Mouse (Mus musculus) intestine, embryonic 14.5 days (tissue): ENCODE measurements at regions not wholly inside any gene's neighbourhood (a gene's known extent, or its start where the extent isn't known, plus 50 kb on each side); places are given as distances from the start of the nearest gene placed in this dataset.
A peak's percentile ranks its signal among the peaks of the same experiment; 100 is the strongest.

Experiments
- ATAC-seq: fragments of 200-750 bp; cut with Nextera tagmentation; replicated peaks from 2 replicates; pipeline ENCODE4 v1.8.0; 2017; ENCODE audit warnings: low read depth, moderate number of reproducible peaks, moderate TSS enrichment, moderate library complexity; ENCODE audit not compliant: low FRiP score, low TSS enrichment
- DNase-seq: peaks from one replicate; pipeline ENCODE4 v3.0.0-alpha.2; 2018; ENCODE audit warnings: low spot score
- H3K27ac ChIP-seq: fragments of 300-500 bp; sonication (generic); 2 replicates; pipeline ENCODE4 v1.5.1; 2014; ENCODE audit warnings: low read depth, mild to moderate bottlenecking, control low read depth
- H3K27me3 ChIP-seq: fragments of 300-500 bp; sonication (generic); replicated peaks from 2 replicates; pipeline ENCODE4 v1.6.1; 2014; ENCODE audit warnings: low read length, control low read depth; ENCODE audit not compliant: control insufficient read depth, insufficient read depth
- H3K36me3 ChIP-seq: fragments of 300-500 bp; sonication (generic); 2 replicates; pipeline ENCODE4 v1.6.1; 2014; ENCODE audit warnings: low read length, control low read depth; ENCODE audit not compliant: control insufficient read depth, insufficient read depth
- H3K4me1 ChIP-seq: fragments of 300-500 bp; sonication (generic); replicated peaks from 2 replicates; pipeline ENCODE4 v1.6.1; 2014; ENCODE audit warnings: low read length, control low read depth, mixed read lengths; ENCODE audit not compliant: control insufficient read depth, insufficient read depth
- H3K4me2 ChIP-seq: fragments of 300-500 bp; sonication (generic); 2 replicates; pipeline ENCODE4 v1.6.1; 2014; ENCODE audit warnings: low read length
- H3K4me3 ChIP-seq: fragments of 300-500 bp; sonication (generic); 2 replicates; pipeline ENCODE4 v1.5.1; 2014; ENCODE audit warnings: low read depth, low read length, control low read depth, mixed read lengths
- H3K9ac ChIP-seq: fragments of 300-500 bp; sonication (generic); 2 replicates; pipeline ENCODE4 v1.6.1; 2014; ENCODE audit warnings: mild to moderate bottlenecking, low read length
- H3K9me3 ChIP-seq: fragments of 300-500 bp; sonication (generic); 2 replicates; pipeline ENCODE4 v1.6.1; 2016; ENCODE audit warnings: low read length, control low read depth; ENCODE audit not compliant: control insufficient read depth
- WGBS: fragments of 180-500 bp; shearing (Covaris S2); extraction: QIAGEN DNeasy Blood & Tissue Kit; methylation state at CpG from one replicate; pipeline ENCODE4 v1.1.7; 2014; 5-methylcytosine and 5-hydroxymethylcytosine counted together

DNA sequence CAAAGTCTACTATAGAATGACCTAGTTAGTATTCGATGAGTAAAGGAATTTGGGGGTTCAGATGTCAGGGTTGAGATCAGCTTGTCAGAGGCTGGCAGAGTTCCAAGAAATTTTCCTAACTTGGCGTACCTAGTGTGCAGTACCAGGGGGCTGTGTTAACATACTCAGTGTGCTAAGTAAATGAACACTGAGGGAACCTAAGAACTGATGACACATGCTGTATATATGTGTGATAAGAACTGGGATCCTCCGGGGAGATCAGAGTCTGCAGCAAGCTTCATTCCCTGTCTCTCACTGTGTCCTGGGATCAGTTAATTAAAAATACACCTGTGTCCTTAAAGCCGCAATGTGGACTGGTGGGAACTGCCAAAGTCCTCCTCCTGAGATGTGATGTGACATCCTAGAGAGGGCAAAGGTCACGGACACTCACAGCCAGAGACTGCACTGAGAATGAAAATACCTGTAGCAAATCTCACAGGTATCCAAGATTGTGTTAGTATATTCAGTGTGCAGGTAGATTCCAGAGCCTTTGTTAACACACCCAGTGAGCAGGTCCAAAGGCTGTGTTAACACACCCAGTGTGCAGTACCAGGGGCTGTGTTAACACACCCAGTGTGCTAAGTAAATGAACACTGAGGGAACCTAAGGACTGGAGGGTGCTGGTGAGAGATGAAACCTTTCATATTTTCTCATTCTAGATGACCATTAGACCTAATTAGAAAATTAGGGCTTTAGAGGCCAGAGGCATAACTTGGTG is 69.1 kb upstream of the Fhl2 start:
- no peak overlapping the region for H3K9ac ChIP-seq
- H3K4me2 ChIP-seq = no peak overlapping the region
- H3K27ac ChIP-seq = no peak overlapping the region
- DNase-seq (no peak), ATAC-seq (0 out of 2 replicates have a peak, but pooled peaks have one; percentile 50)
- 84% methylated on average over 5 of the region's 5 CpGs for WGBS
- H3K36me3 ChIP-seq = no peaks in the 10 kb centered on the region
- no peaks in the 10 kb centered on the region for H3K27me3 ChIP-seq
- no peaks in the 10 kb centered on the region for H3K4me1 ChIP-seq
- H3K9me3 ChIP-seq = no peaks in the 10 kb centered on the region
- no peak overlapping the region for H3K4me3 ChIP-seq

DNA sequence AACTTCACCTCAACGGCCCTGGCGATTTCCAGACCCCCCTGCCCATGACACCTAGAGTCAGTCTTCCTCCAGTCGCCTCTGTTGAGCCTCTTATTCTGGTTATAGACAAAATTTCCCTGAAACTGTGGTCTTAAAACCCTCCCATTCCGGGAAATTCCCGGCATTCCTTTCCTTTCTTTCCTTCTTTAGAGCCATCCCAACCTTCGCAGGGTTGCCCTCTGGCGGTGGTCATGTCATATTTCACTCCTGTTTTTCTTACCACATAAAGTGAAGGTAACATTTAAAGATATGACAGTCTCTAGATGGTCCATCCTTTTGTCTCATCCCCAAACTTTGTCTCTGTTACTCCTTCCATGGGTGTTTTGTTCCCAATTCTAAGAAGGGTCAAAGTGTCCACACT is 72.9 kb upstream of the Fhl2 start:
- Histone ChIP-seq H3K36me3 (no peaks in the 10 kb centered on the region), H3K9me3 (no peaks in the 10 kb centered on the region), H3K4me2 (no peak overlapping the region), H3K4me3 (no peak overlapping the region), H3K4me1 (no peaks in the 10 kb centered on the region), H3K9ac (no peak overlapping the region), H3K27ac (no peak overlapping the region), H3K27me3 (no peaks in the 10 kb centered on the region)
- WGBS = 43% methylated on average over 7 of the region's 7 CpGs
- DNase-seq (no peak), ATAC-seq (no peak)

DNA sequence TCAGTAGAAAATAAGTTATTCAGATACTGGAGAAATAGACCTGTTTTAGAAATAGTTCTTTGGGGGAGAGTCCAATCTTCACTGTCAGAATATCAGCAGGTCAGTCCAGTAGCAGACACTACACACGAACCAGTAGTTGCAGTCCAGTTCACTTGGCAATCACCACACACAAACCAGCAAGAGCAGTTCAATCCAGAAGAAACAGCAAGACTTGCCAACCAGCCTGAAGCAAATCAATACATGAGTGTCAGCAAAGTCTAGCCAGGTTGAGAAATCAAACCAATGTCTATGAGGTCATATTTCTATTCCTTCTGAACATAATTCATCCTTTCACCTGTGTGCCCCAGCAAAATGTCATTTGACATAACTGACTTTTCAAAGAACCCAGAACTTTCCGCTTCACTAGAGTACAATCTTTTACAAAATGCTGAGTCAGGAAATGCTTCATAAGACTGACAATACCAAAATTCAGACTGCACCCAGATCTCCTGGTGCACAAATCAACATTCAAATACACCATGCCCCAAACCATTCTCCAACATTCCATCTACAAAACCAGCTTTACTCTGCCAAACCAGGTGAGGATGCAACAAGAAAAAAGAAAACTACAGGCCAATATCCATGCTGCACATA is 76.6 kb upstream of the Fhl2 start:
- WGBS = 82% methylated on average over 2 of the region's 2 CpGs
- Histone ChIP-seq H3K36me3 (no peaks in the 10 kb centered on the region), H3K27ac (no peak overlapping the region), H3K4me1 (no peaks in the 10 kb centered on the region), H3K9ac (no peak overlapping the region), H3K4me3 (no peak overlapping the region), H3K9me3 (no peaks in the 10 kb centered on the region), H3K4me2 (no peak overlapping the region), H3K27me3 (no peaks in the 10 kb centered on the region)
- no peak for DNase-seq
- ATAC-seq = no peak

DNA sequence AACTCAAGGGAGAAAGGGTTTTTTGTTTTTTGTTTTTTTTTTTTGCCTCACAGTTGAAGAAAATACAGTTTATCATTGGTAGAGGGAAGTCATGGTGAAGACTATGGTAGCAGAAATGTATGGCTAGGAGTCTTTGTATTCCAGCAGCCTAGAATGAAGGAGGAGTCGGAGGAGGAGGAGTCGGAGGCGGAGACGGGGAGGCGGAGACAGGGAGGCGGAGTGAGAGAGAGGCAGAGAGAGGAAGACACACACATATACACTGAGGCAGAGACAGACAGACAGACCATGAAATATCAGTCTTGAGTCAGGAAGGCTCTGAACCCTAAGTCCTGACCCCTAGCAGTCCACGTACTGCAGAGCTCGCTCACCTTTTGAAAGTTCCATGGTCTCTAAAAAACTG is 95.0 kb upstream of the Fhl2 start:
- no peak overlapping the region for H3K4me3 ChIP-seq
- ATAC-seq = no peak
- no peak overlapping the region for H3K27ac ChIP-seq
- 86% methylated on average over 8 of the region's 8 CpGs for WGBS
- H3K9me3 ChIP-seq = no peaks in the 10 kb centered on the region
- no peaks in the 10 kb centered on the region for H3K4me1 ChIP-seq
- no peaks in the 10 kb centered on the region for H3K36me3 ChIP-seq
- H3K4me2 ChIP-seq = no peak overlapping the region
- H3K9ac ChIP-seq = no peak overlapping the region
- no peak for DNase-seq
- no peaks in the 10 kb centered on the region for H3K27me3 ChIP-seq

DNA sequence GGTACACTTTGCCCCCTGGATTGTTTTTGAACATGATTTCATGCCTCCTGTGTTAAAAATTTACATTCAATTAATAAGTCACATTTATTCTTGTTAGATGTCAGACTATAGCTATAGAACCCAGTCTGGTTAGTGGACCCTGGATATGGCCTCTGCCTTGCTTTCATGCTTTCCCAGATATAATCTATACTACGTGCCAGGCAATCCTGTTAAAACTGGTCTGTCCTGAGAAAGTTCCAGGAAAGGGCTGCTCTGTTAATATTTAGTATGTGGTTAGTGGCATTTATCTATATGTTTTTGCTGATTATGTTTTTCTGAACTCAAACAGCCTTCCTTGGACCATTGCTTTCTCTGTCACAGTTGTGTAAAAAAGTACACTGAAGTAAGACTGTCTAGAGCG is 95.8 kb upstream of the Fhl2 start:
- WGBS = 87% methylated on average over 2 of the region's 2 CpGs
- H3K27me3 ChIP-seq = no peaks in the 10 kb centered on the region
- ATAC-seq (no peak), DNase-seq (no peak)
- no peak overlapping the region for H3K9ac ChIP-seq
- no peak overlapping the region for H3K4me2 ChIP-seq
- H3K4me3 ChIP-seq = no peak overlapping the region
- H3K27ac ChIP-seq = no peak overlapping the region
- H3K36me3 ChIP-seq = no peaks in the 10 kb centered on the region
- no peaks in the 10 kb centered on the region for H3K4me1 ChIP-seq
- H3K9me3 ChIP-seq = no peaks in the 10 kb centered on the region

DNA sequence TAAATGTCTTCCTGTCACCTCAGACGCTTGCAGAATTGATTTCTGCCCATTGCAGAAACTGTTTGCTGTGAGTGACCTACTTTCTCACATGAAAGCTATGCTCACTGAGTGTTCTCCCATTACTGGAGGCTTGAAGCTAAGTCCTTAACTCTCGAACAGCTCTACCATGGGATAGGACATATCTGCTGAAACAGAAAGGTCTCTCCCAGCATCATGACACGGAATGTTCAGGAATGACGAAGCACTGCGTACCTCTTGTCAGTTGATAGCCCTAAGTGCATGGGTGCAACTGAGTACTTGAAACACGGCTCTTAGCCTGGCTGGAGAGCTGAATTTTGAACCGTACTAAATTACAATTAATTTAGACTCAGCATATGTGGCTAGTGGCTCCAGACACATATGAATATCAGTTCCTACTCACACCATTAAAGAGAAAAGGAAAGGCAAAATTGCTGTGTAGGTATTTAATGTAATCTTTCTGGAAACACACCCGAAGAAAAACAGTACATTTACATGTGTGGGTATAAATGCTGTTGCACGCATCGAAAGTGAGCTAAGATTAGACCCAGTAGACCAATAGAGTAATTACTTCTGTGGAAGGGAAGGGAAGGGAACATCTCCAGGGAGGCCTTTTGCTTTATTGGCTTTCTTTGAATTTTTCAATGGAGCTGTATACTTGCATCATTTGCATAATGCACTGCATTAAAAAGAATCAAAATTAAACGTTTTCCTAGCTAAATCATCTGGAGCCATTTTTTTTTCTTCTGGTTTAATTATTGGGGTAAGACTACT is 97.6 kb upstream of the Fhl2 start:
- no peaks in the 10 kb centered on the region for H3K9me3 ChIP-seq
- no peak overlapping the region for H3K4me3 ChIP-seq
- ATAC-seq = no peak
- no peaks in the 10 kb centered on the region for H3K27me3 ChIP-seq
- H3K36me3 ChIP-seq = no peaks in the 10 kb centered on the region
- H3K27ac ChIP-seq = no peak overlapping the region
- no peak overlapping the region for H3K9ac ChIP-seq
- no peaks in the 10 kb centered on the region for H3K4me1 ChIP-seq
- no peak overlapping the region for H3K4me2 ChIP-seq
- no peak for DNase-seq
- WGBS = 83% methylated on average over 11 of the region's 11 CpGs

DNA sequence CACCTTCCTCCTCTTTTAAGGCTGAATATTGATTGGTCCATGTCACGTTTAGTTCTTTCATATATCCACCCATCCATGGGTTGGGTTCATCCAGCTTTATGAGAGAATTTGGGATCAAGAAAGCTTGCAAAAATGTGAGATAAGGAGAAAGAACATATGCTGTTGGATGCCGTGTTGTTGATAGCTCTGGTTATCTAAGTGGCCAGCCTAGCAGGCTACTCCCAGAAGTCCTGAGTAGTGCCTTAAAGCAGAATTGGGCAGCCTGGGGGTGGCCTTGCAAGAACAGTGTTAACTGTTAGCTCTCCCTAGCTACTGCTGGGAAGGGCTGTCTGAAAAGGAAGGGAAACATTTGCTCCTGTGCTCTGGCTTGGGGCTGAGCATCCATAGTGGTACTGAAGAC is 100.8 kb upstream of the Fhl2 start:
- no peaks in the 10 kb centered on the region for H3K9me3 ChIP-seq
- ATAC-seq (no peak), DNase-seq (no peak)
- H3K4me3 ChIP-seq = no peak overlapping the region
- H3K36me3 ChIP-seq = no peaks in the 10 kb centered on the region
- no peaks in the 10 kb centered on the region for H3K27me3 ChIP-seq
- H3K27ac ChIP-seq = no peak overlapping the region
- 70% methylated on average over 2 of the region's 2 CpGs for WGBS
- no peak overlapping the region for H3K9ac ChIP-seq
- no peak overlapping the region for H3K4me2 ChIP-seq
- H3K4me1 ChIP-seq = no peaks in the 10 kb centered on the region

DNA sequence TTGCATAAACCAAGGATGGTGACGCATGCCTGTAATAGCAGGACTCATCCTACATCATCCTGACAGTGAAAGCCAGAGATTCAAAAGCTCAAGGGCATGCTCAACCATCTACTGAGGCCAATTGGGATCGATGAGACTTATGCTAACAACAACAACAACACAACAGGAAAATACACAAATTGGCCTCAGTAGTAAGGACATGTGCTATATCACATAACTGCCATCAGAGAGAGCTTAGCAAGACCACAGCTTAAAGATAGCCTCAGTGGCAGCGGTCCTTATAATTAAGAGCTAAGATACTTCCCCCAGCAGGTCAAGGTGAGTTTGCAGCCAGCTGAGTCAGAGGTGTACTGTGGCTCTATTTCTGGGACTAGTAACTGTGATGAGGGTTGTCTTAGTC is 102.0 kb upstream of the Fhl2 start:
- no peak overlapping the region for H3K27ac ChIP-seq
- H3K4me1 ChIP-seq = no peaks in the 10 kb centered on the region
- H3K4me3 ChIP-seq = no peak overlapping the region
- WGBS = 83% methylated on average over 3 of the region's 3 CpGs
- no peaks in the 10 kb centered on the region for H3K36me3 ChIP-seq
- H3K4me2 ChIP-seq = no peak overlapping the region
- H3K9ac ChIP-seq = no peak overlapping the region
- H3K9me3 ChIP-seq = no peaks in the 10 kb centered on the region
- H3K27me3 ChIP-seq = no peaks in the 10 kb centered on the region
- no peak for DNase-seq
- ATAC-seq = no peak
